Mouse (Mus musculus): Measurements from ENCODE around the gene Hap1.

GRCm38 (mm10) chr11:100386586-100386985, 30.7 kb upstream of the Hap1 start:
- TF ChIP-seq POLR2A (IDR thresholded peaks at IDR 0.05; ENCODE audit: control insufficient read depth, low read depth, low read length) (no peak), CTCF (IDR thresholded peaks at IDR 0.05; ENCODE audit: control insufficient read depth, insufficient read depth, insufficient replicate concordance, low read depth, low read length) (no peak)

All from testis, adult 2 months (tissue).